Mouse (Mus musculus): ENCODE measurements around the gene Syt8.
A peak's percentile ranks its signal among the peaks of the same experiment; 100 is the strongest.
"Not testable (repeated sequence)": the region's sequence is repeated elsewhere in the genome, so short reads cannot be mapped to it uniquely, and the experiment has no call there.

Syt8 gene

GRCm38 (mm10) chr7:142434137-142434865 is at the start of gene Syt8:
TSS of gene Syt8 (plus strand) at chr7:142434850.
- no peak for DNase-seq (ENCODE audit: low read depth in 1 of 2, low spot score in 2 of 2)

- DNase-seq (ENCODE audit: low read depth in 1 of 2, low spot score in 2 of 2), result no peak
Observed at GRCm38 (mm10) chr7:142385742-142386403, 48.8 kb upstream of the Syt8 start.

GRCm38 (mm10) chr7:142386621-142387201 is 47.9 kb upstream of the Syt8 start:
- no peak for DNase-seq (ENCODE audit: low read depth in 1 of 2, low spot score in 2 of 2)

GRCm38 (mm10) chr7:142387419-142388148 is 47.1 kb upstream of the Syt8 start, which contains the start of gene Ctsd:
TSS of gene Ctsd (minus strand) at chr7:142388038.
- peak; percentile 85 to 91 for DNase-seq (ENCODE audit: low read depth in 1 of 2, low spot score in 2 of 2)

GRCm38 (mm10) chr7:142388198-142388597 is 46.5 kb upstream of the Syt8 start:
- no peak for DNase-seq (ENCODE audit: low read depth in 1 of 2, low spot score in 2 of 2)

- DNase-seq (ENCODE audit: low read depth in 1 of 2, low spot score in 2 of 2), result no peak
Observed at GRCm38 (mm10) chr7:142388740-142389139, 45.9 kb upstream of the Syt8 start.

- DNase-seq (ENCODE audit: low read depth in 1 of 2, low spot score in 2 of 2), result peak; percentile 51 to 62
Observed at GRCm38 (mm10) chr7:142389961-142390650, 44.5 kb upstream of the Syt8 start.

GRCm38 (mm10) chr7:142391108-142391507 is 43.5 kb upstream of the Syt8 start:
- no peak for DNase-seq (ENCODE audit: low read depth in 1 of 2, low spot score in 2 of 2)

- no peak for DNase-seq (ENCODE audit: low read depth in 1 of 2, low spot score in 2 of 2)
Observed at GRCm38 (mm10) chr7:142391609-142392008, 43.0 kb upstream of the Syt8 start.

- DNase-seq (ENCODE audit: low read depth in 1 of 2, low spot score in 2 of 2), result peak; percentile 50 to 58
Observed at GRCm38 (mm10) chr7:142393191-142393590, 41.5 kb upstream of the Syt8 start.

- no peak for DNase-seq (ENCODE audit: low read depth in 1 of 2, low spot score in 2 of 2)
Observed at GRCm38 (mm10) chr7:142394261-142395190, 40.1 kb upstream of the Syt8 start.

- no peak for DNase-seq (ENCODE audit: low read depth in 1 of 2, low spot score in 2 of 2)
Observed at GRCm38 (mm10) chr7:142395472-142395871, 39.2 kb upstream of the Syt8 start.

GRCm38 (mm10) chr7:142396611-142397010 is 38.0 kb upstream of the Syt8 start:
- DNase-seq (ENCODE audit: low read depth in 1 of 2, low spot score in 2 of 2), result no peak

GRCm38 (mm10) chr7:142398052-142398451 is 36.6 kb upstream of the Syt8 start:
- DNase-seq (ENCODE audit: low read depth in 1 of 2, low spot score in 2 of 2), result peak; percentile 54 to 70

GRCm38 (mm10) chr7:142399250-142399649 is 35.4 kb upstream of the Syt8 start:
- peak; percentile 21 to 61 for DNase-seq (ENCODE audit: low read depth in 1 of 2, low spot score in 2 of 2)

- DNase-seq (ENCODE audit: low read depth in 1 of 2, low spot score in 2 of 2), result no peak
Observed at GRCm38 (mm10) chr7:142400112-142400749, 34.4 kb upstream of the Syt8 start.

GRCm38 (mm10) chr7:142400750-142401142 is 33.9 kb upstream of the Syt8 start:
- DNase-seq (ENCODE audit: low read depth in 1 of 2, low spot score in 2 of 2), result no peak

GRCm38 (mm10) chr7:142403591-142403990 is 31.1 kb upstream of the Syt8 start:
- peak; percentile 44 to 47 for DNase-seq (ENCODE audit: low read depth in 1 of 2, low spot score in 2 of 2)

GRCm38 (mm10) chr7:142405134-142405533 is 29.5 kb upstream of the Syt8 start:
- DNase-seq (ENCODE audit: low read depth in 1 of 2, low spot score in 2 of 2), result not testable (repeated sequence)
